Mouse (Mus musculus) left cerebral cortex, adult 8-10 months (tissue): ENCODE results near the gene Skp2. TPM values are rescaled to one million over a fixed set of nuclear protein-coding genes. Genes with fewer than 3 reads are reported as not detected.

Experiments used
- DNase-seq, 2 experiments: peaks; one replicate each; pipeline ENCODE4 v3.0.0; 2022; ENCODE audit warnings: low spot score in 2 of 2
- total RNA-seq, 4 experiments: library from RNA; stranded (reverse); gene quantifications; 2 replicates each; pipeline ENCODE4 v1.2.4; 2022

The Skp2 gene
- total RNA-seq, 4 experiments from 2014 or later: 3.3 to 6.2 (median 5.1) TPM

DNA sequence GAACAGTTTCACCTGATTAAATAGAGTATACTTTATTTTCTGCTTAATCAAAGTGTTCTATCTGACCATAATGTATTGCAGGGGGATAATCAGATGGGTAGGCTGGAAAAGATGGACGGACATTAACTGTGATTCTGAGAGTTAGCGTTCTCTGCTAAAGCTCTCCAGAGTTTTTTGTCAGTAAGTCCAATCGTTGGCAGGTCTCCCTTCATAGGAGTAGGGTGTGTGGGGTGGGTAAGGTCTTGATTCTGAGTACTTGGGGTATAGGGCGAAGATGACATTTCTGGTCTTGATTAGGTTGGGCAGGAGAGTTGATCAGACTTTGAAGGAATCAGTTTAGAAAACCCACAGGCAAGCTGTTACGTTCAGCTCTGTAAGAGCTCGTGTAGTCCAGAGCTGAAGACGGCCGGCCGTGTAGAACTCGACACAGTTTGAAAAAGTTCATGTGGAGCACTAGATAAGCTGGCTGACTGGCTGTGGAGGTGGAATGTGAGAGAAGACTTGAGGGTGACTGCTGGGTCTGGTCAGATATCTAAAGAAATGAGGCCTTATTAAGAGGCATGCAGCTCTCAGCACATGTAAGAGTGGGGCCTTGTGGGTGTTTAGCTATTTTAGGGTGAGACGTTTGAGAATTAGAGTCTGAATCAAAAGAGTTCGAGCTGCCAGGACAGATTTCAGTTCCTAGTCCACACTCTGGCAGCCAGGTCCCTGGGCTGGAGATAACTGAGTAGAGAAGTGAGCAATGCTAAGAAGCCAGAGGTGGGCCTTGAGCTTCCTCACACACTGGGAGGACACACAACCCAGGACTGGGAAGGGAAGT is 76.5 kb downstream of the Skp2 start:
- no peak for DNase-seq

DNA sequence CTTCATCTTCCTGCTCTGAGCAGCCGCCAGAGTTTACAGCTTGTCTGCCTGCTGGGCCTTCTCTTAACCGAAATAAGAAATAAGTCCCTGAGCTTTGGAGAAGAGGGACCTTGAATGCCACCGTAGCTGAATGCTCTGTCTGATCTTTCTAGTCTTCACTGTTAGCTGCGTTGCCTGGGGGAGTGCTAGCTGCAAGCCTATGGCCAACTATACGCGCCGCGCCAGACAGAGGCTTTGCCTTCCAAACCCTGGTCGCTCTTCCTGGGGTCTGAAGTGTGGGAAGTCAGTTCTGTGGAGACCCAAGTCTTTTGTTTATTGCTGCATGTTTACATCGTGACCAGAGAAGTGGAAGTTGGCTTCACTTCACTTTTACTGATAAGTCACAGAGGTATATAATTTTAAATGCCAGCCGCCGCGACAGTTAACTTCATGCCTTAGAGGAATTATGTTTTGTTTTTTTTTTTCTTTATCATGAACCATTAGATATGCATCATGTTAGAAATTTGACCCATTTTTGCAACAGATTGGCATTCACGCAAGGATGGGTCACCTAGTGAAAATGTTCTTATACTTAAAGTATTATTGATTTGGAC is 79.5 kb downstream of the Skp2 start:
- DNase-seq: no peak

DNA sequence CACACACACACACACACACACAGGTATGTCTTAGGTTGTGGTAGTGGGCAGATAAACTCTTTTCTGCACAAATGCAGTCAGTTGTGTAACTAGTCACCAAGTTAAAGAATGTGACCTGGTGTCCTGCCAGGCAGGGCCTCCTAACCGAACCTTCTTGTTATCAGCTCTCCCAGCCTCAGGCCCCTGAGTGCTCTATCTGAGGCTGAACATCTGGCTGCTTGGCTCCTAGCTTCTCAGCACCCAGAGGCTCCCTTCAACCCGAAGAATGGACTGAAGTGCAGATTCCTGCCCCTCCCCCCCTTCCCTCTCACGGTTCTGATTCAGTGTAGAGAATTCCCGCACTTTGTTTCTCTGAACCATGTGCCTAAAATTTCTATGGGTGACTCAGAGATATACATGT is 80.6 kb downstream of the Skp2 start:
- DNase-seq: no peak

DNA sequence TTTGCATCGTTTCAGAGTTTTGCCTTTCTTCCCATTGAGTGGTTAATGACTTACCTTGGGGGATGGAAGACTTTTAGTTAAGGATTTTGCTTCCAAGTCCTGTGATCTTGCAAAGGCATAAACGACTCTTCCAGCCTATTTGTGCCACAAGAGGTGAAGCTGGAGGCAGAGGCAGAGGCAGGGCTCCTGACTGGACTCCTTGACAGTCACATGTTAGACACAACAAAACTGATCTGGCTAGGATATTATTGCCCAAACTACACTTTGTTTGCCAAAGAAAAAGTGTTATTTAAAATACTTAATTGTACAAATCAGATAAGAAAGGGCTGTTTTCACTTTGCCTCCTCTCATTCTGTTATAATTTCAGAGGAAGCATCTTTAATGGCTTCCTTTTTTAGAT is 81.1 kb downstream of the Skp2 start:
- DNase-seq: no peak

DNA sequence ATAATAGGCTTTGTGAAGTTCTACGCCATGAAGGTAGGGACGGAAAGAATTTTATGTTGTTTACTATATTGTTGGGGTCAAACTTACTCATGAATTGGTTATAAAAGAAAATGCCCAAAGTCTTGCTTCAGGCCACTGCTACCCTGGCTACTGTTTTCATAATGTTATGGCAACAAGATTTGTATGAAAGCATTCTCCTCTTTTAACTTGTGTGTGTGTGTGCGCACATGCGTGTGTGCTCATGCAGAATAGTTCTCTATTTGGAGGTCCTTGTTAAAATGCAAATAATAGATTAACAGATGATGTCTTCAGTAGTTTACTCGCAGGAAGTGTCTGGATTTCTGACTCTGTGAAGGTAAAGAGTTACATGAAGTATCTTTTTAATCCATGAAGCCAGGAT is 81.5 kb downstream of the Skp2 start:
- no peak for DNase-seq

DNA sequence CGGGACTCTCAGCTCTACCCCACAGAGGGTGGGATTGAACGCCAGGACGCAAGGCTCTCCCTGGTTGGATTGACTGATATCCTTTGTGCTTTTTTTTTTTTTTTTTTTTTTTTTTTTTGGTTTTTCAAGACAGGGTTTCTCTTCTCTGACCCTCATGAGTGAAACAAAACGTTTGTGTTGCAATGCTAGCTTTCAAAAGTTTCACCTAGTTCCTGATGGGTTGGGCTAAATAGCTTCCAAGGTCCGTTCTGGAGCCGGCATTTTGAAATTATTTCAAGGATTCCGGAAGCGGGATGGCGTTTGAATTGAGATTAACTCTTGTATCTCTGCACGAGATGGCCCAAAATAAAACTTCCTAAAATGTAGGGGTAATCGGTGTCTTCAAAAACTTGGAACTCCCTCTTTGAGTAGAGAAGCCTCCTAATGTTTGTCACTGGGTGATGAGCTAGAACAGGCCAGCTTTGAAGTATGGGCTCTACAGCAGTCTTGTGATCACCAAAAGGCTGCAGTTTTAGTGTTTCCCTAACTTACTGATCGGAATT is 82.1 kb downstream of the Skp2 start:
- no peak for DNase-seq

DNA sequence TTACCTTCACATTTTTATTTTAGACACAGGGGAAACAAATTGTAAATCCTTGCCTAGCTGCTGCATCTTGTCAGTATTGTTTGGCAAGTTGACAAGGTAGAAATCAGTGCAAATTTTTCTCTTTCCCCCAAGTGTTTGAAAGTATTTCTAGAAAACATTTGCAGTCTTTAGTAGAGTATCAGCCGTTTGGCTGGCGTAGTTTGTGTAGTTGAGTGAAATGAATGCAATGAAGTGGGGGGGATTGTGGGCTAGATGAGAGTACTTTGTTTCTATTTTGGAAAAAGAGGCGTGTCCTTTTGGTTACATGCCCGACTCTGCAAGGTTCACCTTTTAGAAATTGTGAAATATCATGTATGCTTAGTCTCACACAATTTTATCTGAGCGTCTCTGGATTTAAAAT is 82.6 kb downstream of the Skp2 start:
- no peak for DNase-seq

DNA sequence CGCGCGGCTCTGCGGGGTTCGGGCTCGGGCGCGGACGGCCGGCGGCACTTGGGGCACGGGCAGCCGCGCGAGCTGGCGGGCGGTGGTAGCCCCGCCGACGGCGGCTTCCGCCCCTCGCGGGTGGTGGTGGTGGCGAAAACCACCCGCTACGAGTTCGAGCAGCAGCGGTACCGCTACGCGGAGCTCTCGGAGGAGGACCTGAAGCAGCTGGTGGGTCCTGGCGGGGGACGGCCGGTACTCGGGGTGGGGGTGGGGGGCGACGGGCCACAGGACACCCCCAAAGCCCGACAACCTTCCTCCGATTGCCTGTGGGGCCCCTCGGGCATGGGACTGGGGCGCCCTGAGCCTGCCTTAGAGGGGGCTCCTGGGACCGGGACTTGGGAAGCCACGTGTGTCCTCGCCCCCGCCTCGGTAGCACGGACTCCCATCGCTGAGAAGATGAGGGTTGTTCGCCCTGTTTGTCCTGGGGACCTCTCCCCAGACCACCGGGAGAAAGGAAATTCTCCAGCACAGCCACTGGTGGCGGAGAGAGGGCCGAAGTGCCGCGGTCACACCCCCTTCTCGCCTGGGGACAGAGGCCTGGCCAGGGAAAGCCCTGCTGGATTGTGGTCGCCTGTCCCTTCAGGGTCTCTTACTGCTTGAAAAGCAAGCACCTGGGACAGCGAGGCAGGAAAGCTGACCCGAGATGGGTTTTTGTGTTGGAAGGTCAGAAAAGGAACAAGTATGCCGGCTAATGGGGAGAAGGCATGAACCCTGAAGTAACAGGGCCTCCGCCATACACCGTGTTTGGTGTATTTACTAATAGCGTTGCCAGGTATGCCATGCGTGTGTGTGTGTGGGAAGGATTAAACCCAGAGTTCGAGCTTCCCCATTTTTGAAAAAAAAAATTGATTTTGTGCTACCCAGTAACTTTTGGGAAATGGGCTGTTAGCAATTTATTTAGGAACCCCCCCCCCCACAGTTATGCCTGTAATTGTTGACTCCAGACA is 83.4 kb downstream of the Skp2 start:
- peak; percentile 24 to 33 for DNase-seq

DNA sequence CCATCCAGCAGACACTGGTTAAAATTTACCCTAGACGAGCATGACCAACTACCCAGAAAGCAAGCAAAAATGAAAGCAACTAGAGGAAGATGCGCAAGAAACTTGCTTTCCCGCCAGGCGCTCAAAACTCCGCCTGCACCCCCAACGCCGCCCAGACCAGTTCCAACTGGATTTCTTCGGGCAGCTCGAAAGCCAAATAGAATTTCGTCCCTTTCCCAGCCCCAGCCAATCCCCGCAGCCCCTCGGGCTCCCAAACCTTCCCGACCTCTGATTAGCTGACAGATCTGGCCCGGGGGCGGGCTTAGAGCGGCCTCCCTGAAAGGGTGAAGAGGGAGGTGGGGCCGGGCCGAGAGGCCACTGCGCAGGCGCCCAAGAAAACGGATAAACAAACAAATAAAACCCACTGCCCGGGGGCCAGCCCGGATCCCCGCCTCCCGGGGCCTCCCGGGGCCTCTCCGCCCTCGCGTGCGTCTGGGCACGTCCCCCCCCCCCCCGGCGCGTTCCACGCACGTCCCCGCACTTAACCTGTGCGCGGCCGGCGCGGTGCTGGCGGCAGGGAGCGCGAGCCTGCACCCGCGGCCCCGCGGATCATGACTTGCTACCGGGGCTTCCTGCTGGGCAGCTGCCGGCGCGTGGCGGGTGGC is 84.2 kb downstream of the Skp2 start, which contains the start of gene Nadk2:
Gene Nadk2 (plus strand): TSS at position 349 of the 644 bp plus-strand sequence.
- peak; percentile 88 to 98 for DNase-seq

DNA sequence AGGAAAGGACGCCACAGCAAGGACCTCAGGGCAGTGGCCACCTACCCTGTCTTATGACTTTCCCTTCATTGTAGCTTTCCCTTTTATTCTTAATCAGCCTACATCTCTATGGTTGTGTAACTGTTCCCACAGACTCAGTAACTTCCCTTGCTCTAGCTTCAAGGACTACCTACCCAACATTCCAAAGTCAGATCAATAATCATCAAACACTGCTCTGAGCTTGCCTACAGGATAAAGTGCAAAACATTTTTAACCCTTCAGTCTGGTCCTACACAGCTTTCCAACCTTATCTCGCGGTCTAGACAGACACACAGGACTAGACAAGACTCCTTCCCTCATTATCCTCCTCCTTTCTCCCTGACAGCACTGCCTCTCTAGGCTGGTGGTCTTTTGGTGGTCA is 84.9 kb downstream of the Skp2 start:
- no peak for DNase-seq

DNA sequence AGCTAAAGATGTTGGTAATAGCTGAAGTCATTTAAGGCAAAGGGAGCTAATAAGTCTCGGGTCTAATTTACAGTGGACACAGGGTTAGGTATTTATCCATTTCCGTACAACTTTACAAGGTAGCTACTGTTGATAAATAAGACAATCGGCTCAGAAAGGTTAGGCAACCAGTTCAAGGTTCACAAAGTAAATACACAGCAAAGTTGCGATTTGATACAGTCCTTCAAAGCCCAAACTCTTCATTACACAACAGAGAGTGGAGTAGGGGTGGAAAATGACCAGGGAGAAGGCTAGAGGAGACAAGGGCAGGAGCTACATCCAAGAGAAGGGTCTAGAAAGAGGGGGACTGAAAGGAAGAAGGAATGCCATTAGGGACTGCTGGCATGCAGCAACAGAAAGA is 86.3 kb downstream of the Skp2 start:
- no peak for DNase-seq

Other genes with a start within 250 kb of the Skp2 start
- 10 to 100 TPM in 3 of 4 experiments, 1 to 10 TPM in 1; 6.9 to 11.6 (median 11.0) TPM for gene Ranbp3l, start 187.5 kb downstream of the Skp2 start, total RNA-seq
- gene Nadk2, start 84.2 kb downstream of the Skp2 start, total RNA-seq: 10 to 100 TPM; 47.5 to 65.3 (median 51.6) TPM
- 10 to 100 TPM; 57.1 to 73.0 (median 65.9) TPM for gene Lmbrd2, start 14.9 kb downstream of the Skp2 start, total RNA-seq
- not detected for gene Ugt3a1, start 121.5 kb upstream of the Skp2 start, total RNA-seq
- gene Ugt3a2, start 180.1 kb upstream of the Skp2 start, total RNA-seq: not detected